ENCODE assay signal across 32 mouse cellular contexts in genomic region chr2:113529244-113529643, GRCm38 (mm10).
"Had no signal": no experiment of that assay in that cellular context is flagged by ENCODE, and none has a peak within 500 bp of the region (broad histone marks: within the 10 kb centered on the region; RNA-seq: fewer than 3 reads in every experiment).

No protein-coding gene starts in this region.

- DNase-seq: heart, postnatal 10 days; heart, postnatal 14 days; heart, postnatal 36 days; heart, postnatal 4 days; kidney, adult 11 months; kidney, adult 18-20 months; kidney, adult 8-10 months; kidney, adult 9 months; kidney, postnatal 10 days; kidney, postnatal 14 days; kidney, postnatal 25 days; kidney, postnatal 36 days; kidney, postnatal 4 days; layer of hippocampus, adult 9-11 months; layer of hippocampus, postnatal 36 days had no signal

- H3K27ac ChIP-seq: heart, embryonic 13.5 days; heart, embryonic 15.5 days; hindbrain, embryonic 10.5 days; hindbrain, embryonic 12.5 days; hindbrain, embryonic 13.5 days; hindbrain, embryonic 14.5 days; hindbrain, embryonic 15.5 days; hindbrain, postnatal 0 days; intestine, embryonic 15.5 days; kidney, embryonic 15.5 days; kidney, postnatal 0 days; layer of hippocampus, adult 2 months; left cerebral cortex, adult 2 months had no signal

- H3K9me3 ChIP-seq: heart, embryonic 13.5 days; heart, embryonic 15.5 days; hindbrain, embryonic 10.5 days; hindbrain, embryonic 12.5 days; hindbrain, embryonic 13.5 days; hindbrain, embryonic 15.5 days; intestine, embryonic 15.5 days; kidney, embryonic 15.5 days had no signal

- ATAC-seq: hindbrain, embryonic 16.5 days; hindbrain, postnatal 0 days; inflammation-experienced regulatory T-cells, adult 6 months; intestine, embryonic 15.5 days; intestine, embryonic 16.5 days; intestine, postnatal 0 days had no signal

- H3K4me3 ChIP-seq: heart, embryonic 13.5 days; heart, embryonic 15.5 days; hindbrain, embryonic 10.5 days; hindbrain, embryonic 12.5 days; hindbrain, embryonic 13.5 days; hindbrain, embryonic 15.5 days; intestine, embryonic 15.5 days; kidney, embryonic 15.5 days; layer of hippocampus, adult 2 months; left cerebral cortex, adult 2 months had no signal

- H3K36me3 ChIP-seq: heart, embryonic 13.5 days; heart, embryonic 15.5 days; hindbrain, embryonic 10.5 days; hindbrain, embryonic 12.5 days; hindbrain, embryonic 13.5 days; hindbrain, embryonic 15.5 days; intestine, embryonic 15.5 days had no signal

- H3K9ac ChIP-seq: heart, embryonic 13.5 days; heart, embryonic 15.5 days; hindbrain, embryonic 12.5 days; hindbrain, embryonic 13.5 days; hindbrain, embryonic 14.5 days; hindbrain, embryonic 15.5 days; intestine, embryonic 15.5 days; kidney, embryonic 15.5 days had no signal

- H3K4me1 ChIP-seq: heart, embryonic 13.5 days; heart, embryonic 15.5 days; hindbrain, embryonic 10.5 days; hindbrain, embryonic 12.5 days; hindbrain, embryonic 13.5 days; hindbrain, embryonic 15.5 days; intestine, embryonic 15.5 days; kidney, embryonic 15.5 days had no signal

- H3K27me3 ChIP-seq: heart, embryonic 13.5 days; heart, embryonic 15.5 days; hindbrain, embryonic 12.5 days; hindbrain, embryonic 13.5 days; hindbrain, embryonic 15.5 days; intestine, embryonic 15.5 days; kidney, embryonic 15.5 days had no signal

- H3K4me2 ChIP-seq: heart, embryonic 13.5 days; heart, embryonic 15.5 days; hindbrain, embryonic 12.5 days; hindbrain, embryonic 13.5 days; hindbrain, embryonic 14.5 days; hindbrain, embryonic 15.5 days; intestine, embryonic 15.5 days; kidney, embryonic 15.5 days had no signal
